ENCODE assay signal across 15 mouse cellular contexts in the genomic region with DNA sequence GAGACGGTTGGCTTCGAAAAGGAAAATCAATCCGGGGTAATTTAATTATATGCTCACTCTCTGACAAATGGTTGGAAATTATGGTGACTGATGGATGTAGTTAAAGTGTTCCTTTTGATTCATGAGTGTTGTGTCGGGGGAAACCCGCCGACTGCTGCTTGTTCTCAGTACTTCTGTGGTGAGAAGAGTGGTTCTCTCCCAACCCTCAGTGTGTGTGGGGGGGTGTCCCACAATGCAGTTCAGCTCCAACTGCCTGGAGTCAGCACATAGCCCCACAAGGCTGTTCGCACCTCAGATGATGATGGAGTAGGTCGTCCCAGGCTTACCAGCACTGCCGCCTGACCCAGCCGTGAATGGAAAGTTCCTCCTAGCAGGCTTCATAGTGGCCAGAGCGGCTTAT. TPM values are rescaled to one million over a fixed set of nuclear protein-coding genes. Genes with fewer than 3 reads are reported as not detected.
"Had no signal": no experiment of that assay in that cellular context is flagged by ENCODE, and none has a peak within 500 bp of the region (broad histone marks: within the 10 kb centered on the region; RNA-seq: fewer than 3 reads in every experiment).

No protein-coding gene starts in this region.

- H3K4me3 ChIP-seq: intestine, embryonic 15.5 days; limb, embryonic 15.5 days; liver, embryonic 13.5 days; lung, embryonic 15.5 days; megakaryocyte, embryonic 14.5 days; midbrain, embryonic 15.5 days had no signal

- ATAC-seq: intestine, embryonic 15.5 days; liver, postnatal 0 days; midbrain, embryonic 15.5 days had no signal

- H3K27ac ChIP-seq: intestine, embryonic 15.5 days; limb, embryonic 15.5 days; liver, embryonic 13.5 days; lung, embryonic 15.5 days; macrophage; midbrain, embryonic 15.5 days; stomach, postnatal 0 days had no signal

- H3K9ac ChIP-seq: intestine, embryonic 15.5 days; limb, embryonic 15.5 days; liver, embryonic 13.5 days; liver, postnatal 0 days; lung, embryonic 15.5 days; midbrain, embryonic 15.5 days had no signal

- H3K4me1 ChIP-seq: intestine, embryonic 15.5 days; limb, embryonic 15.5 days; liver, embryonic 13.5 days; lung, embryonic 15.5 days; midbrain, embryonic 15.5 days had no signal

- H3K36me3 ChIP-seq: liver, embryonic 13.5 days; lung, embryonic 15.5 days; midbrain, embryonic 15.5 days had no signal

- H3K27me3 ChIP-seq: intestine, embryonic 15.5 days; limb, embryonic 15.5 days; liver, embryonic 13.5 days; lung, embryonic 15.5 days; midbrain, embryonic 15.5 days had no signal

- DNase-seq: kidney, adult 18-20 months; kidney, postnatal 10 days; liver, embryonic 13.5 days; liver, postnatal 0 days; lung, postnatal 14 days; thymus, postnatal 4 days had no signal

- H3K9me3 ChIP-seq: intestine, embryonic 15.5 days; limb, embryonic 15.5 days; liver, embryonic 13.5 days; lung, embryonic 15.5 days; midbrain, embryonic 15.5 days had no signal

- H3K4me2 ChIP-seq: intestine, embryonic 15.5 days; limb, embryonic 15.5 days; liver, embryonic 13.5 days; lung, embryonic 15.5 days; midbrain, embryonic 11.5 days; midbrain, embryonic 15.5 days had no signal

RNA-seq across cellular contexts. Expression of gene H2afy2, which starts 54.8 kb away (rescaled TPM):
- total RNA-seq: monocyte, adult 5-6 weeks had no signal
